Mouse (Mus musculus) testis, adult 2 months (tissue): Measurements from ENCODE around the gene Cd40.

Experiments
- CTCF ChIP-seq: fragments of 200-500 bp; IDR thresholded peaks from 2 replicates; pipeline ENCODE4 v1.5.1; 2012; ENCODE audit warnings: low read depth, mild to moderate bottlenecking, inconsistent platforms, low read length, moderate library complexity; ENCODE audit not compliant: control insufficient read depth, insufficient read depth, insufficient replicate concordance
- POLR2A ChIP-seq: fragments of 200-500 bp; IDR thresholded peaks from 2 replicates; pipeline ENCODE4 v1.6.1; 2012; ENCODE audit warnings: low read depth, mild to moderate bottlenecking, inconsistent platforms, low read length, moderate library complexity; ENCODE audit not compliant: control insufficient read depth

GRCm38 (mm10) chr2:165027163-165027562 is 28.3 kb upstream of the Cd40 start:
- TF ChIP-seq CTCF (no peak), POLR2A (no peak)
